Mouse (Mus musculus): ENCODE measurements at regions not wholly inside any gene's neighbourhood (a gene's known extent, or its start where the extent isn't known, plus 50 kb on each side); places are given as distances from the start of the nearest gene placed in this dataset.
A peak's percentile ranks its signal among the peaks of the same experiment; 100 is the strongest.

DNA sequence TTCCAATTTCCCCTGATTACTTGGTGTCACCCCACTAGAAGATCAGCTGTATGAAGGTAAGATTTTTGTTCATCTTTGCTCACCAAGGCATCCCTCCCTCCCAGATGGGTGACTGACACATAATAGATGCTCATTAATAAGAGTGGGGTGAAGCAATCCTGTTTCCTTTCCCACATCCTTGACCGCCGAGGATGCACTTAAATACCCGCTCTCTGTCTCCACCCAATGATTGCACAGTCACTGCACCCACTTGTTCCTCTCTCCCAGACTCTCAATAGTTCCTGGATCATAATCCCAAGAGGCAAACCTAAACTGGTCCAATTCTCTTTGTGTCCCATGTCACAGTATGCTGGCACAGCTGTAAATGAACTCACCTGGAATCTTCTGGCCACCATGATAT lies 86.4 kb upstream of the Ccn6 start:
- no peak for DNase-seq (ENCODE audit: low spot score in 2 of 2)

DNA sequence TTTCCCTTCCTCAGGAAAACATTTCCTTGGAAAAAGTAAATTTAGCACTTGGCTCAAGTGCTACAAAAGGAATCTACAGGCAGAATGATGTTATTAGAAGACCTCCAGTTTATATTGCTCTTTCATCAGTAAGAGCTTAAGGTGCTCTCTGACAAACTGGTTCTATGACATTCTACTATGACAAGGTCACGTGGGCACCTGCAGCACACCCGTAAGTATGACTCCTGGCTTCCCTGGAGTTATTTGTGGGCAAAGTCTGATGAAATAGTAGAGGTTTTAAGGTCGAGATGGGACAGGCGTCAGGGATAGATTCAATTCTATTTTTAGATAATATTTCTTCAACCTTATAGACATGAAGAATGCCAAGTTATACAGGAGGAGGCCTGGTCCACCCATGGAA lies 84.9 kb upstream of the Ccn6 start:
- DNase-seq (ENCODE audit: low spot score in 2 of 2) = no peak

DNA sequence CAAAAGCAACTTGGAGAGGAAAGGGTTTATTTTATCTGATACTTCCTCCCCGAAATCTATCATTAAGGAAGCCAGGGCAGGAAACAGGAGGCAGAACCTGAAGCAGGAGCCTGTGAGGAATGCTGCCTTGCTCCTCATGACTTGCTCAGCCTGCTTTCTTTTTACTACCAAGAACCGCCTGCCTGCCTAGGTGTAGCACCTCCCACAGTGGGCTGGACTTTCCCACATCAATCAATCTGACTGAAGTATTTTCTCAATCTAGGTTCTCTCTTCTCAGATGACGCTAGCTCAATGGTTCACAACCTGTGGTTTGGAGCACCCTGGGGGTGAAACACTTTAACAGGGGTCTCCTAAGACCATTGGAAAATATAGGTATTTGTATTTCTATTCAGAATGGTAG lies 83.4 kb upstream of the Ccn6 start:
- no peak for DNase-seq (ENCODE audit: low spot score in 2 of 2)

DNA sequence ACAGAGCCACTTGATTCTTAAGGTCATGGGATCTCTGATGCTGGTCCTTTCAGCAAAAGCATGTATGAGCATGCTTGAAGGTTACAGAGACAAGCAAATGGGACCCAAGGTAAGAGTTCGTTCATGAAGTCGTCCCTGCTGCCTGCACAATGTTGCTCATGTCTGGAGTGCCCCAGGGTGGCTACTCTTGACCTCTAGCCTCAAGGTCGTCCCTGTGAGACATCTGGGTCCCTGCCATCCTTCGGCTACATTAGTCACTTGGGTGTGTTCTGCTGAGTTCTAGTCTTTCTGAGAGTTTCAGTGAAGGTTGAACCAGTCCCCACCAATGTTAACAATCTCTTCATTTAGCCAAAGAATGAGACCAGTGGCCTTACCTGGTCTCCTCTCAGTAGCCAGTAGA lies 81.5 kb upstream of the Ccn6 start:
- no peak for DNase-seq (ENCODE audit: low spot score in 2 of 2)

DNA sequence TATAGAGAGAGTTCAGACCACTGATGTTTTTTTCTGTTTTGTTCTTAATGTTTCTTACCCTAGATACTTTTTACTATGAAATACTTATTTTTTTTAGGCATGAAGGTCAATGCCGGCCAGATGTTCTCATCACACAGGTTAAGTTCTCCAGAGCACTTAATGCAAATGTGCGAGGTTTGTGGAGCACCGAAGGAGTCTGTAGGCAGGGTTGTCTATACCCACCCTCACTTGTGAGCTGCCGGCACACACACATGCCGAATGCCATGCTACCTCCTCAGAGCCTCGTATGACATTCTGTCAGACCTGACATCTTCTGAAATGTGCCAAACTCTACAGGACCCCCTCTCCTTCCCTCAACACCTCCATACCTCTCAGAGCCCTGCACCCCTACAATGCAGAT lies 80.5 kb upstream of the Ccn6 start:
- no peak for DNase-seq (ENCODE audit: low spot score in 2 of 2)

DNA sequence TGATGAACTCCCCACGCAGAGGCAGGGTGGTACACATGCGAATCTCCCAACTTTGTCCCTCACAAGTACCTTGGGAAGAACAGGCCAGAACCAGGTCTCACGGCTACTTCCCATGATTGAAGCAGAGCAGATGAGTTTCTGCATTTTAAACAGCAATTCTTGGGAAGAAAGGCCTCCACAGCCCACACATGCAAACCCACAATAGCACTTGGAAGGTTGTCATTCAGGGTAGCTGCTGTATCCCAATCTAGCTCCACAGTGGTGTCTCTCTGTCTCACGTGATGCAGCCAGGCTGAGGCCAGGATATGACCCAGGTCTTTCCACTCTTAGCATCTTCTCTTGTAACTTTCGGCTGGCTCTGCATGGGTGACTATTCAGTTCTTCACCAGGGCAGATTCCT lies 78.8 kb upstream of the Ccn6 start:
- no peak for DNase-seq (ENCODE audit: low spot score in 2 of 2)

DNA sequence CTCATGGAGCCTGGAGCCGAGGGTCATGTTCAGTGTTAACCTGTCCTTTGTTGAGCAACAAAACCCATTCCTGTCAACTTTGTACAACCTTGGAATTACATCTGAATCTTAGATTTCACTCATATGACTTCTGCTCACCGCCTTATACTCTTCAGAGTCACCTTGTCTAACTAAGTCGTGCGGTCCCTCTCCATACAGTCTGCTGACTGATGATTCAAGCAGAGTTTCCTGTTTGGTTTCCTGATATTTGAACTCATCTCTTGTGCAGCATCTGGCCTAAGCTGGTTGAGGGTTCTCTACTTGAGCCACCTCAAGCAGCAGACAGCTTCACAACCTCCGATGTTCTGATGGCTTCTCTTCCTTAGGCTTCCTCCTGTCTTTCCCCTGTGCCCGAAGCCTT lies 78.3 kb upstream of the Ccn6 start:
- DNase-seq (ENCODE audit: low spot score in 2 of 2) = no peak

DNA sequence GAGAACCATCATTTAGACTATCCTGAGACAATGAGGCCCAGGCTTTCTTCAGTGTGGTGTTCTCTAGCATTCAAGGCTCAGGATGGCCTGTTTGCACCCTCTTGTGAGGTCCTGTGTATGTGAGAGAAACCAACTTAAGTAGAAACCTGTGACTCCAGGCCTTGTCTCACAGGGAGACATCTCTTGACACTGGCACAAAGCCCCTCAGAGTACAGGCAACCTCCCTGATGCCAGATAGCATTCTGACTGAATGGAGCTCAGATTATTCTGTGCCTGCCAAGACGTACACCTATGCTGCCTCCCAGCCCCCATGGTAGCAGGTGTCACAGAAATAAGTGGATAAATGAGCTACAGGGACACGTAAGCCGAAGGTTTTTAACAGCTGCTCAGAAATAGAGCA lies 77.9 kb upstream of the Ccn6 start:
- no peak for DNase-seq (ENCODE audit: low spot score in 2 of 2)

DNA sequence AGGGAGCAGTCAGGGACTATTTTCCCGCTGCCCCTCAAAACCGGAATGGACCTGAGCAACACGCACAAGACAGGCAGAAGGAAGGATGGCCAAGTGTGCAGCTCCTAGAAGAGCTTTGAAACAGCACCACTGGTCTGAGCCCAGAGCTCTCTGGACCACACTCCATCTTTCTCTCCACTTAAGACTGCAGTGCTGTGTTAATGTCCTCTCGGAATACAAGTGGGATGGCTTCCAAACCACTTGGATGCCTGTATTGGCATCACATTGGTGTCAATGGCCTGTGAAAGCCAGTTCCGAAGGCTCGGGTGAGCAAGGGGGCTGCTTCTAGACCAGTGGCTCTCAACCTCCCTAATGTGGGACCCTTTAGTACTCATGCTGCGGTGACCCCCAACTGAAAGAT lies 77.4 kb upstream of the Ccn6 start:
- no peak for DNase-seq (ENCODE audit: low spot score in 2 of 2)

DNA sequence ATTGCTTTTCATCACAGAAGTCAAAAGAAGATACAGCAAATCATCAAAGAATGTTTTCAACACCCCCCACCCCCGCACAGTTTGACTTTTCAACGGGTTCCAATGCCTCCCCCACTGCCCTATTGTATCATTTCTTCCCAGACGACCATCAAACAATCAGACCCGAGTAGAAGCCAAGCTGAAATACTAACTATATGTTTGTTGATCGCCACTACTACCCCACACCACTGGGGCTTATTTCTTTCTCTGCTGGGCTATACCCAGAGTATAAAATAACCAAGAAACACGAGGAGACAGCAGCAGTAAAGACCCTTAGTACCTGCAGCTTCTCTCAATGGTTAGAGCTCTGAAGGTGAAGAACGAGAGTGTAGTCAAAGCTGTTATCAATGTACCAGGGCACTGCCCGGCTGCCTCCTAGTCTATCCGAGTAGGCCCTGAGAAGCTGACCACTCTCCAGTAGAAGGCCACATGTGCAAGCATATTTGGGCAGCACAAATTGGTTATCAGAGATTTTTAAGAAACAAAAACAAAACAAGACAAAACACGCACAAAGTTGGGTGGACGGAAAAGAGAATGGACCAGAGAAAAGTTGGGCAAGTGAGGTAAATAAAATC lies 76.7 kb upstream of the Ccn6 start:
- no peak for DNase-seq (ENCODE audit: low spot score in 2 of 2)

DNA sequence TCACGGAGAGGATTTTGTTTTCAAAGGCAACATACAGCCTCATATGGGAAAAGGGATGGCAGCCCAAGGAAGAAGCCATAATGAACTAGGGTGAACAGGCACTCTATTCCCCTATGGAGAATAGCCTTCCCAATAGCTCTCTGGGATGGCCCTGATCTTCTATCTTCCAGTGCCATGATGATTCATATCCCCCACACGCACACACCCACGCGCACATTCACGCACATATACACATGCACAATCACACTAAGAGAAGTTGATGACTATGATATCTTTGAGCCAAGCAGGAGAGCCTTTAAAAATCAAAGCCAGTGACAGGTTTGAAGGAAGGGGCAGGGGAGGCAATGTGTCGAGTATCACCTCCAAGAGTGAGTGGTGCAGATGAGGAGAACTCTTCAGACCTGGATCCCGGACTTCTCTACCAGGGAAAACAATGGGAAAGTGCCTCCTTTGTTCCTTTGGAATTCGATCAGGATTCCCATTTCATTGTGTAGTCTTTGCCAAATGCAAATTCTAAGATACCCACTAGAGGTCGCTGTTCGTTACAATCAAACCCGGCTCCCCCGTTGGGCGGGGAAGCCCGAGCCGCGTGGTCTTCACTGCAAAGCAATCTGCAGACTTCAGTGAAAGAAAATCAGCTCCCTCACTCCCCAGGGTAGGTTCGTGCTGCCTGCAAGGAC lies 76.0 kb upstream of the Ccn6 start:
- DNase-seq (ENCODE audit: low spot score in 2 of 2) = peak; percentile 54 to 85

DNA sequence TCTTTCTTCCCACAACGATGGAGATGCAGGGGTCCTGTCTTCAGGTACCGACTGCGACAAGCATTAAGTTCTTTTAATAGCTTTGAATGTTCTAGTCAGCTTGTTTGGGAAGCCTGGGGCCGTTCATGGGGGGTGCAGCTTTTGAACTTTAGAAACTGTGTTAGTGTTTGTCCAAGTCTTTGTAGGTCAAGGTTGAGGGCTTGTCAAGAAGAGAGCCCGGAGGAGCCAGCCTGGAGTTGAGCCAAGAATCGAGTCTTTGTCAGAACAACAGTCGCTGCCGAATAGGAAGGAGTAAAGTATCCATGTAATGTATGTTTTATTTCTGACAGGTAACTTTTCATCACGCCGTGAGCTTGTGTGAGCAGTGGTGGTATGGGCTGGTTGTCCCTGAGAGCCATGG lies 75.0 kb upstream of the Ccn6 start:
- DNase-seq (ENCODE audit: low spot score in 2 of 2) = peak in 1 of 2 experiments; percentile 15

DNA sequence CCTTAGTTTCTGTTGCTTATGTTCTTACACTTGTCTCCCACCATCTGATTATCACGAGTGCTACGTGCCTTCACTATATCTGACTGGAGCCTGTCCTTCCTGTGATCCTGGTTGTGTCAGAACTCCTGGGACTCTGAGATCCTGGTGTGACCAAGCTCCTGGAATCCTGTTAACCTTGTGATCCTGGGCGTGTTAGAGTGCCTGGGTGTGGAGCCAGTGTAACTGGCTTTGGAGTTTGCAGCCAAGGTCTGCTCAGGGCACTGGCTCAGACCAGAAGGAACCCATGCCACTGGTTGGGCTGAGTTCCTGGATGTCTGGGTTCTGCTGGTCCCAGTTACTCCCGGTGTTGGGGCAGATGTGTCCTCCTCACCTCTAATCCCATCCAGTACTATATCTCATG lies 74.0 kb upstream of the Ccn6 start:
- no peak for DNase-seq (ENCODE audit: low spot score in 2 of 2)

DNA sequence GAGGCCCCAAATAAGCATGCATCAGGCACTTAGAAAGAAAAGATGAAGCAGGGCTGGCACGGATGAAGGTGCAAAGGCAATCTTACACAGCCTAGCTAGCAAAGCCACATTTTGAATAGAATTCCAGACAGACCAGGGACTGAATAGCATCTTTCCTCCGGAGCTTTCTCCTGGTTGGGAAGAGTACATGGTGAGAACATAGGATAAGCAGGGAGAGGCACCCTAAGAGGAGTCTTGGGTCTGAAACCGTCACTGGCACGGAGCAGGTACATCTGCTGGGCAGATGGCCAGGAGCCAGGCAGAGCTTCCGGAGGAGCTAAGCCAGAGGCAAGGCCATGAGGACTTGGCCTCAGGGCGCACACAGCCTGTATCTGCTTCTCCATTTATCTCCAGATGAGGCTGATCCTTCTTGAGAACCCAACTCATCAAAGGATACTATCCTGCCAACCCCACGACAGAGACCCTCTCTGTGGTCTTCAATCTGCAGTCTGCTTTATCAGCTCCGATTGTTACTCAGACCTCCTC lies 70.4 kb upstream of the Ccn6 start:
- no peak for DNase-seq (ENCODE audit: low spot score in 2 of 2)

DNA sequence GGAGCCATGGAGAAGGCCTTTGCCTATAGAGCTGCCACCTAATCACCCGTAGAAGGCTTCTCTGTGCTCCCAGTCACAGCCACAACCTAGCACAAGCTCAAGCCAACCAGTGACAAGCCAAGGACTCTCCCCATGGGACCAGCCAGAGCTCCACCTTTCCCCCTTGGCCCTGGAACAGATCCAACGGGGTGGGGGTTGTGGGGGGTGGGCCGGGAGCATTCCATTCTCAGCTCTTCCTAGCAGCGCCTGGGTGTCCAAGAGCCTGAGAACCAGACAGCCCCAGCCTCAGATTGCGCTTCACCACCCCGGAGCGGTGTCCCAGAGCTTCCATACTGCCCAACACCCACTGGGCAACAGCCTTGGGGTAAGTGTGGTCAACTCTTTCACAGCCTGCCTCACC lies 69.6 kb upstream of the Ccn6 start:
- no peak for DNase-seq (ENCODE audit: low spot score in 2 of 2)

DNA sequence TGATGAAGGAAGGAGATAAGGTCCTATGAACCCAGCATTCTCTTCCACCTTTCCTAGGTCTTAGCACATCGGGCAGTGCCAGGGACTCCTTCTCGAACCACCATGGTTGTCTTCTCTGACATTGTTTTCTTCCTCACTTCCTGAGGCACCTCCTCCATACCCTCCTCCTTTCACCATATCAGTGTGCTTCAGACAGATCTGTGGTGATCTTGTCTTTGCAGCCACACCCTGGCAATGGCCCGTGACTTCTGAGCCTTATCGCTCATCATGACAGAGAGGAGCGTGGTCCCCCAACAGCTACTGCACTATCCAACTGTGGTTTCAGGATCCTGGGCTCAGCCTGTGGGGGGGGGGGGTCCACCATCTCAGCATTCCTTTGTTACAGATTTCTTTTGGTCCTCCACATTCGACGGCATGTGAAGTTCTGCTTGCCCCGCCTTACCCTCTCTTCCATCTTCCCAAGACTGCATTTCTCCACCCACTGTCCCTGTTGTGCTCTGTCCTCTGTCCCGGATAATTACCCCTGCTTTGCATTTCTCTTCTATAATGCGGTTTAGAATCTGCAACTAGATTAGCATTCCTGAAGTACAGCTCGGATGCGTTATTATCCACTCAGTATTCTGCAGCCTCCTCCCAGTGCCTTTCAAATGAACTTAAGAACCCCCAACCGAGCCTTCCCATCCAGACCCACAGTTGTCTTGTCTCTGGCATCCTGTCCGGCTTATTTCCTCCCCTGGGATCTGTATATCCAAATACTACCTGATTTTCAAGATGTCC lies 67.2 kb upstream of the Ccn6 start:
- DNase-seq (ENCODE audit: low spot score in 2 of 2) = no peak

DNA sequence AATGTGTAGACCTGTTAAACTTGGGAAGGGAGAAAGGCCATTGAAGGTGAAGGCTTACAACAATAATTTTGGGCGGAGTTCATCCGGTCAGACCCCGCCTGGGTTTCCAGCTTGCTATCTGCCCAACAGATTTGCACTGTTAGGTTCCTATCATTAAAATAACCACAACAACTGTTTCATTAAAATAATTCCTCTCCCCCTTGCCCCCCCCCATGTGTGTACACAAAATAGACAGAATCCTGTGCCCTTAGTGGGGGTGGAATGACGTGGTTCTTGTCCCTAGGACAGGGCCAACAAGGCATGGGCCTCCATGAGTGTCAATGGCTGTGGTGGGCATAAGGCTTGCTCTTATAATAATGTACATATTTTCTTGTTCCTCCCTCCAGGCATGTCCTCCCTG lies 65.6 kb upstream of the Ccn6 start:
- DNase-seq (ENCODE audit: low spot score in 2 of 2) = no peak

DNA sequence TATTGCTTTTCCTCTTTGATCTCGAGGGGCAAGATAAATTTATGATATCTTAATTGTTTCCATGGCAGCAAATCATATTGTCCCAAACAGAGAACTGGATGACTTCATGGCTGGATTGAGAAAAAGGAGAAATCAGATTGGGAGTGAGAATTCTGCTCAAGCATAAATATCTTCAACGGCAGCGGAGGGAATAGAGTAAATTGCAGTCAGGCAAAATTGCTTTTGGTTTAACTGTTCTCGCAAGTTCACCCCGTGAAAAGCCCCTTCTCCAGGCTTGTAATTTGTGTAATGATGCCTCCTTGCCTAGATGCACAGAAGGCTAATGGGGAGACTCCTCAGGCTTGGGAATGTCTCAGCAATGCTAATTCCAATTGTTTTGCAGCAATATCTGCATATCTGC lies 64.4 kb upstream of the Ccn6 start:
- DNase-seq (ENCODE audit: low spot score in 2 of 2) = no peak

DNA sequence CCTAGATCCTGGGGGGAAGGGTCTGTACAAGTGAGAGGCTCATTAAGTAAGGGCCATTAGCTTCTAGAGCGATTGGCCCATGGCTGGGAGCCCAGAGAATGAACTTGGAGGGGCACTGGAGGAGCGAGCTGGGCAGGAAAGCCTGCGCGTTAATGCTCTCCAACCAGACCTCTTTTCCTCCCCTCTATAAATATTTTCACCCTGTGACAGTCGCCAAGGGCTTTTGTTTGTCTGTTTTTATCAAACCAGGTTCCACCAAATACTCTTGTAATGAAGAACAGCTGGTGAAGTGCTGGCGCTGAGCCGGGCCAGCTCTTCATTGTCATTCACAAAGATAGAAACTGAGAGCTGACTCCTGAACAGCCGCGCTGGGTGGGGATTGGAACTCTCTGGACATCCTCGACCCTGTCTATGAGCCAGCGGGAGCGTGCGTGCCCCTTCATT lies 63.9 kb upstream of the Ccn6 start:
- peak in 1 of 2 experiments; percentile 8 for DNase-seq (ENCODE audit: low spot score in 2 of 2)

DNA sequence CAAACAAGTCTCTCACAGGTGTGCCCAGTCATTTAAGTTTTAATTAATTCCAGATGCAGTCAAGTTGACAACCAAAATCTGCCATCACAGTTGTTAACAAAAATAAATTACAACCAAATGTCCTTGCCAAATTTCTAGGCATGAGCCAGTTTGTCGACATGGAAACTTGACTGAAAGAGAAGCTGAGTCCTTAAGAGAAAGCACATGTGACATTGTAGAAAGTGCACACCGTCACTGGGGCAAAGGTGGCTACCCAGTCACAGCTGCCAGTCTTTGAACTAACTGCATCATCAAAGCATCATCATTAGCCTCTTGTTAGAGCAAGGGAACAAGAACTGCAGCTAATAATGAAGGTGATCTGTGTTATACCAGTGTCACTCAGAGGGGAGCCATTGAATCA lies 62.9 kb upstream of the Ccn6 start:
- DNase-seq (ENCODE audit: low spot score in 2 of 2) = no peak

DNA sequence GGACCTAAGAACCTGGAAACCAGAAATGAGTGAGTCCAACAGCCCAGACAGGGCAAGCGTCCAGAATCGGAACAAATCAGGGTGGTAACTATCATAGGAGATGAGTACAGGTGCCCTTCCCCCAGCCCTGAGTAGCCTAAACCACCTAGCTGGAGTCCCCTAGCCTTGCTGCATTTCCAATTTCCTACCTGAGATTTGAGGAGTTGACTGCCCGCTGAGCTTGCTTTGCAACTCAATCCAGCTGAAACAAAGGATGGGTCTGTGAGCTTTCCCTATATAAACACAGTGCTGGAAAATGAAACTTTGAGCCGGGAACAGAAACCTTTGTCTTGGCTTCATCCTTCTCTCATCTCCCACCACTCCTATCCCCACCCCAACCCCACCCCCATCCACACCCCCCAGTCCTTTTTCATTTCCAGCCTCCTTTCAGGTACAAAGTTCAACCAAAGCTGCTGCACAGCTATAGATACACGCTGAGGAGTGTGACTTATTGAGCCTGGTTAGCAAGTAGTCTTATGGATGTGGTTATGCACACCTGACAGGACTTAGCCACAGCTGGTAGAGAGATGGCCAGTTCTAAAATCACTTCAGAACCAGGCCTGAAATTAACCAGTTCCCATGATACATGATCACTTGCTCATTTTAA lies 61.0 kb upstream of the Ccn6 start:
- DNase-seq (ENCODE audit: low spot score in 2 of 2) = no peak

DNA sequence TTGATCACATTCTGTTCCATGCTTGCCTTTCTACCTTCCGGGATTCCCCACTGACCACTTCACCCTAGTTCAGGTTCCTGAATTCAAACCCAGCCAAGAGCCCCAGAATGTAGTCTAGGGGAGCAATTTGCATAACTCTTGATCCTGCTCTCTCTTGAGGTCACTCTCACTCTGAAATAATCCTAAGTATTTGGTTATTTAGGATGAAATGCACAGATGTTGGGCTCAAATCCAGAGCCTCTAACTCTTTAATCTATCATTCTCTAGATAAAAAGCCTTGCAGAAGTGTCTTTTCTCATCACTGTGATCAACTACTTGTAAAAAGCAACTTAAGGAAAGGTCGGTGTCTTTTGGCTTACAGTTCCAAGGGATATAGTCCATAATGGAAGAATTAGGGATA lies 57.4 kb upstream of the Ccn6 start:
- DNase-seq (ENCODE audit: low spot score in 2 of 2) = no peak

All from cerebellum, postnatal 4 days (tissue).